Mouse (Mus musculus) megakaryocyte-erythroid progenitor cell, adult 5-6 weeks (primary cell): ENCODE results near the gene Slc7a15. TPM values are rescaled to one million over a fixed set of nuclear protein-coding genes. Genes with fewer than 3 reads are reported as not detected.
A peak's percentile ranks its signal among the peaks of the same experiment; 100 is the strongest.
"Not testable (repeated sequence)": the region's sequence is repeated elsewhere in the genome, so short reads cannot be mapped to it uniquely, and the experiment has no call there.

Experiments used
- ATAC-seq: replicated peaks from 2 replicates; pipeline ENCODE4 v1.8.0; 2016; ENCODE audit warnings: mild to moderate bottlenecking, inconsistent platforms; ENCODE audit not compliant: severe bottlenecking, poor library complexity, low FRiP score, low TSS enrichment
- total RNA-seq, 2 experiments: library from RNA; stranded (forward) in 1 of 2; stranded (reverse) in 1 of 2; fragments of 200-1000, 215-1000 nt in 1 of 2; fragments of >200 nt in 1 of 2; fragmentation: Nextera tagmentation in 1 of 2; gene quantifications; 2 replicates each; pipeline ENCODE4 v1.2.3; 2014 to 2017

Slc7a15 gene
- total RNA-seq (2014; fragmentation: Nextera tagmentation) (not detected in 2 replicates), total RNA-seq (2017) (not detected in 2 replicates)

DNA sequence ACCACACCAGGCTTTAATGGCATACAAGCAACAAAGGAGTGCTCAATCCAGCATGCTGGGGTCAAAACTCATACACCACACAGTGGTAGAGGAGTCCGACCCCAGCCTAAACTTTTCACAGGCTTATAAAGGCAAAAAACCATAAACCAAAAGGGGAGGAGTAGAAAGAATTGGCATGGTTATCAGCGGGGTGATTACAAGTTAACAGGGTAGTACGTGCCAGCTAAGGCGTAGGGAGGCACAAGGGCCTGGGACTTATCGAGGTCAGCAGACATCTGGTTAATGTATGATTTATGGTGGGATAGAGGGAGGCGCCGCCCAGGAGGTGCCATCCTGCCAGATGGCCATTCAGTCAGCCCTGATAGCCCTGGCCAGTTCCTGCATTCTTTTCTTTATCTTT lies at the start of gene Slc7a15:
Slc7a15 (minus strand) TSS at position 101 of the 400 bp plus-strand sequence.
- not testable (repeated sequence) for ATAC-seq

DNA sequence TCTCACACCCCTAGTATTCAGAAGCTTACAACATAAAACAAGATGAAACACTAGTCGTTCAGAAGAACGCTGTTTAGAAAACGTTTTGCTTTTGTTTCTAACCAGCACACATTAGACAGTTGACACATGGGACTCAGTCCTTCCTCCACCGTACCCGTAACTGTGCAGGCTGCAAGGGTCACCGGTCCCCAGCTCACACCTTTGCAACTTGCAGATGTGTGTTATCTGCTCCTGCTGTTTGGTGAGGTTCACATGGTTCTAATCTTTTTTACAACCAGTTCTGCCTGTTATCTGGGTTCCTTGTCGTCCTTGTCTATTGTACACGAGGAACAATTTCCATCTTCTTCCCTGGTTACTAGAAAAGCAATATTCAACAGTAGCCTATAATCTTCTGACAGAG lies 49.3 kb upstream of the Slc7a15 start:
- ATAC-seq = peak; percentile 76; the same call in 1 of the 2 replicates

DNA sequence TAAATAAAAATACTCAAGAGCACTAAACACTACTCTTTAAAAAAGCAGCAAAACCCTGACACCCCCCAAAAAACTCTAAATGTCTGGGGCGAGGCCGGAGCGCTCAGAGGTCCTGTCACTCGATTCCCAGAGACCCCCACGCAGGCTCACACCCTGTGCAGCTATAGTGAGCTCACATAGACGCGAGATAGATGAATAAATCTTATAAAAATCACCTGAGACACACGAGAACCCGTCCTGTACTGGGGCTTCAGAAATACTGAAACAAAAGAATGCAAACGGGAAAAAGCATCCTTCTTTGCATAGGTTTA lies 42.5 kb upstream of the Slc7a15 start:
- ATAC-seq = no peak

DNA sequence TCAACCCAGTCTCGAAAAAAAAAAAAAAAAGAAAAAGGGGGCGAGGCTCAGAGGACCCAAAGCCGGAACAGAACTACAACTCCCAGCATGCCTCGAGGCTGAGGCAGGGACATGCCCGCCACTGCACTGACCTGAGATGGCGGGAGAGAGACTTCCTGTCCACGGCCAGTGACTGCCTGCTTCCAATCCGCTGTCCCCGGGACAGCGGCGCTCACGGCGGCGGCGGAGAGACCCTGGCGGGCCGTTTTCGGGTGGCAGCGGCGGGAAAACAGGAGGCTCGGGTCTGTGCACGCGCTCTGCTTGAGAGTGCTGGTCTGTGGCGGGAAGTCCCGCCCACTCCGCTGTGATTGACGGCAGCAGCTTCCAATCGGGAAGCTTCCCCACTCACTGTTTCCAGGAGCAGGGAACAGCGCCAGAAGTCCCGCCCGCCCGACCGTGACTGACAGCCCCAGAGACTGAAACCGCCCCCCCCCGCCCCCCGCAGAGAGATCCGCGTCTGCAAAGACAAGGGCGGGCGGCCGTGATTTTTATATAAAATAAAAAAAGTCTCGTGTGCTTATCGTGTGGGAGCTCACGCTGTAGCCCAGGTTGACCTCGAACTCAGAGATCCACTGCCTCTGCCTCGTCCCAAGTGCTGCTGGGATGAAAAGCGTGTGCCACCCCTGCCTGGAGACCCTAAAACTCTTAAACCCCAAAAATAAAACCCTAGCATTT lies 42.0 kb upstream of the Slc7a15 start:
- ATAC-seq = peak; percentile 99

DNA sequence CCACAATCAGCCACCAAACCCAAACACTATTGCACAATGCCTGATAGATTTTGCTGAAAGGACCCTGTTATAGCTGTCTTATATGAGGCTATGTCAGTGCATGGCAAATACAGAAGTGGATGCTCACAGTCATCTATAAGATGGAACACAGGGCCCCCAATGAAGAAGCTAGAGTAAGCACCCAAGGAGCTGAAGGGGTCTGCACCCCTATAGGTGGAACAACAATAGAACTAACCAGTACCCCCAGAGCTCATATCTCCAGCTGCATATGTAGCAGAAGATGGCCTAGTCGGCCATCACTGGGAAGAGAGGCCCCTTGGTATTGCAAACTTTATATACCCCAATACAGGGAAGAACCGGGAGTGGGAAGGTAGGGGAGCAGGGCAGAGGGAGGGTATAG lies 41.3 kb upstream of the Slc7a15 start:
- not testable (repeated sequence) for ATAC-seq

DNA sequence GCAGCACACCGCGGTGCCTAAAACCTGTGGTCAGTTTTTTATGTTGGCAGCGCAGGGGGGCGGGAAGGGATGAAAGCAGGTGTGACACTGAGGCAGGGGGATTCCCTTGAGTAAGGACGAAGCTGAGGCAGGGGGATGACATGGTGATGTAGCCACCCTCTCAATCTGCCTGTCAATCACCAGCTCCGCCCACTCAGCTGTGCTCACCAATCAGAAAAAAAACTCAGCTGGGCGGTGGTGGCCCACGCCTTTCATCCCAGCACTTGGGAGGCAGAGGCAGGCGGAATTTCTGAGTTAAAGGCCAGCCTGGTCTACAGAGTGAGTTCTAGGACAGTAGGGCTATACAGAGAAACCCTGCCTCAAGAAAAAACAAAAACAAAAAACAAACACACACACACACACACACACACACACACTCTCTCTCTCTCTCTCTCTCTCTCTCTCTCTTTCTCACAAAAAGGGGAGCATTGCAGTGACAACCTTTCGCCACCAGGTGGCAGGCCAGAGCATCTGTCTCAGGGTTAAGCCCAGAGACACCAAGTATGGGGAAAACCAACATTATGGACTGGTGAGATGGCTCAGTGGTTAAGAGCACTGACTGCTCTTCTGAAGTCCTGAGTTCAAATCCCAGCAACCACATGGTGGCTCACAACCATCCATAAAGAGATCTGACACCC lies 39.7 kb upstream of the Slc7a15 start:
- peak; percentile 63 for ATAC-seq

DNA sequence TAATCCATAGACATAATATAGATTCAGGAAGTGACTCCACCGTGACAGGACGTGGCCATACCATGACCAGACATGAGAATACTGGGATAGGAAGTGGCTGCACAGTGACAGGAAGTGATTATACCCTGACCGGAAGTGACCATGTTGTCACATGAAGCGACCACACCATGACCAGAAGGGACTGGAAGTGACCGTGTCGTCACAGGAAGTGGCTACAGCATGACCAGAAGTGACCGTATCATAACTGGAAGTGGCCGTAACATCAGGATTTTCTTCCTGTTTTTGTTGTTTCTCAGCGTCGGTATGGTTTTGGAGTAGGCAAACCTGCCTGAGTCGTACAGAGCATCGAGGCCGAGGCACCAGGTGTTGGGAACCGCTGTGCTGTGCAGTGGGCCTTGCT lies 38.1 kb upstream of the Slc7a15 start:
- ATAC-seq = no peak

DNA sequence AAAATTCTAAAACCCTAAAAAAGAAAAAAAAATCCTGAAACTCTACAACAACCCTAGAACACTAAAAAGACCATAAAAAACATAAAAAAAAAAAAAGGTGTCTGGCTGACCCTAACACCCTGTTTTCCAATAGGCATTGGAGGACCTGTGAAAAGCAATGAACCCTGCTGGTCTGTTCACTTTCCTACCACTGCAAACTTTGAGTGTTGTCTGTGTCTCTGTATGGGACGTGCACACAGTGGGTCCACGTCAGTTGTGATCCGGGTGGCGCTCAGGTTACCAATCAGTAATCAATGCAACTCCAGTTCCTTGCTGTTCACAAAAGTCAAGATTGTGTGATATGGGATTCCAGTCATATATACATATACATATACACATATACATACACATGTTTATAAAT lies 36.7 kb upstream of the Slc7a15 start:
- no peak for ATAC-seq

DNA sequence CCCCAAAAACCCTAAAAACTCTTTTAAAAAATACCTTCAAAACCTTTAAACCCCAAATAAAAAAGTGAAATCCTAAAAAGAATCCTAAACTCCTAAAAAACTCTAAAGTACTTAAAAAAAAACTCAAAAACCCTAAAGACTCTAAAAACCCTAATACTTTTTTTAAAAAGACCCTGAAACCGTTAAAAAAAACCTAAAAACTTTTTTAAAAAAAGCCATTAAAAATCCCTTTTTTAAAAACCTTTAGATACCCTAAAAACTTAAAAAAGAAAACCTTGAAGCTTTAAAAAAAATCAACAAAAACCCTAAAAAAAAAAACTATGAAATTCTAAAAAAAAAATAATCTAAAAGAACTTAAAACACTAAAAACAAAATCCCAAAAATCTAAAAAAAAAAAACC lies 35.4 kb upstream of the Slc7a15 start:
- no peak for ATAC-seq

DNA sequence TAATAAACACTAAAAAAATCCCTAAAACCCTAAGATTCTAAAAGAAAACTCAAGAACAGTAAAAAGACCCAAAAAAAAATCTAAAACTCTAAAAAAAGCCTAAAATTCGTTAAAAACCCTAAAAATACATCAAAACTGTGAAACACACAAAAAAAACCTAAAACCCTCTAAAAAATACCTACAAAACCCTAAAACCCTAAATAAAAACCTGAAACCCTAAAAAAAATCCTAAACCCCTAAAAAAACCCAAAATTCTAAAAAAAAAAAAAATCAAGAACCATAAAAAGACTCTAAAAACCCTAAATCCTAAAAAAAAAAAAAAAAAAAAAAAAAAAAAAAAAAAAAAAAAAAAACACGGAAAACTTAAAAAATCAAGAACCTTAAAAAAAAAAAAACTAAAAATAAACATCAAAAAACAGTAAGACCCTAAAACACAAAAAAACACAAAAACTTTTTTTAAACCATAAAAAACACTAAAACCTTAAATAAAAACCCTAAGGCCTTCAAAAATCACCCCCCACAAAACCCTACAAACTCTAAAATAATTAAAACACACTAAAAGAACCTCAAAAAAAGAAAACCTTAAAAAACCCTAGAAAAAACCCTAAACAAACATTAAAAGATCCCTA lies 34.0 kb upstream of the Slc7a15 start:
- ATAC-seq = no peak

DNA sequence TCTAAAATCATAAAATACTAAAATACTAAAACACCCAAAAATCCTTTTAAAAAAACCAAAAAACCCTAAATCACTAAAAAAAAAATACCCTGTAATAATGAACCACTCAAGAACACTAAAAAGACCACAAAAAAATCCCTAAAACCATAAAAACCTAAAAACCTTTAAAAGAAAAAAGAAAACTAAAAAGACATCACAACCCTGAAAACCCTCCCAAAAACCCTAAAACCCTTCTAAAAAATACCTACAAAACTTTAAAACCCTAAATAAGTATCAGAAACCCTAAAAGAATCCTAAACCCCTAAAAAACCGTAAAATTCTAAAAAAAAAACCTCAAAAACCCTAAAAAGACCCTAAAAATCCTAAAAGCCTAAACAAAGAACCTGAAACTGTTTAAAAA lies 32.8 kb upstream of the Slc7a15 start:
- no peak for ATAC-seq

DNA sequence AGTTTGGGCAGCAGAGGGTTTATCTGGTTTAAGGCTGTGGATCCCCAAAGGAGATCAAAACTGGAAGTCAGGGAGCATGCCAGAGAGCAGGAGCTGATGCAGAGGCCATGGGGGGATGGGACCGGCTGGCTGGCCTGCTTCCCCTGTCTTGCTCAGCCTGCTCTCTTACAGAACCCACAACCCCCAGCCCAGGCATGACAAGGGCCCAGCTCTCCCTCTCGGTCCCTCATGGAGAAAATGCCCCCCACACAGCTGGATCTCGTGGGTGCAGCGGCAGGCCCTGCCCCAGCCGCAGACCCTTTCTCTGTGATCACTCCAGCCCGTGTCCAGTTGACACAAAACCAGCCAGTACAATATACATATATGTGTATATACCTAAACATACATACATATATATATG lies 30.7 kb upstream of the Slc7a15 start:
- no peak for ATAC-seq

DNA sequence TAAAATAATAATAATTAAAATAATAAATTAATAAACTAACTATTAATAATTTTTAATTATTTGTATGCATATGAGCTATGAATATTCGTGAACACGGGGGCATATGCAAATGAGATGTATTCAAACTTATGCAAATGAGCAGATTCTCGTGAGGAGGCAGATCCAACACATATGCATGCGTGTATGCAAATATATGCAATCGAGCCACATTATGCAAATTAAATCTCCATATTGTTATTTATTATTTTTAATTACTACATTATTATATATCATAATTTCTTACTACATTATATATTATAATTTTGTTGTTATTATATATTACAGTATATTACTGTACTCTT lies 21.8 kb upstream of the Slc7a15 start:
- no peak for ATAC-seq

DNA sequence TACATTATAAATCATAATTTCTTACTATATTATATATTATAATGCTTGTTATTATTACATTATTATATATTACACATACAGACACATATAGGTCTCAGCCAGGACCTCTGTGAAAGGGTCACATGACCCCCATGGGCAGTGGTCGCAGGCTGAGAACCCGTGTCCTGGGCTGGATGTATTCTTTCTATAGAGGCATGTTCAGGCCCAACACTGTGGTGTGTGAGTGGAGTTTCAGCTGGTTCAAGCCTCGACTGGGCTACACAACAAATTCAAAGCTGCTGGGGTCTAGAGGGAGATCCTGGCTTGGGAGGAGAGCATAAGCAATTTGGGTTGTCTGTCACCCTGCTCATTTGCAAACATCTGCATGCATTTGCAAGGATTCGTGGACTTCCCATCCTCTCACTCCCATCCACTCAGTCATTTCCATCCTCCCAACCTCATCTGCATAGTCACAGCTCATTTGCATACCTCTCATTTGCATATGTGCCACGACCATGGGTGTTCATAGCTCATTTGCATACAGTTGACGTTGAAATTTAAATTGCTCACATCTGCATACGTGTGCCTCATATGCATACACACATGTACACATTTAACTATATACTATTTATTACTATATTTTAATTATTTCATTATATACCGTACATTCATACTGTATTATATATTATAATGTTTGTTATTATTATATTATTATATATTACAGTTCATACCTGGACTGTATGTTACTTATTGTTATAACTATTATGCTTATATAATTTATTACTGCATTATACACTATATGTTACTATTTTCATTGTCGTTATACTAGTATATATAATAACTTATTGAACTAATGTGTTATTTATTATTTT lies 21.2 kb upstream of the Slc7a15 start:
- ATAC-seq = peak; percentile 57; the same call in 1 of the 2 replicates

DNA sequence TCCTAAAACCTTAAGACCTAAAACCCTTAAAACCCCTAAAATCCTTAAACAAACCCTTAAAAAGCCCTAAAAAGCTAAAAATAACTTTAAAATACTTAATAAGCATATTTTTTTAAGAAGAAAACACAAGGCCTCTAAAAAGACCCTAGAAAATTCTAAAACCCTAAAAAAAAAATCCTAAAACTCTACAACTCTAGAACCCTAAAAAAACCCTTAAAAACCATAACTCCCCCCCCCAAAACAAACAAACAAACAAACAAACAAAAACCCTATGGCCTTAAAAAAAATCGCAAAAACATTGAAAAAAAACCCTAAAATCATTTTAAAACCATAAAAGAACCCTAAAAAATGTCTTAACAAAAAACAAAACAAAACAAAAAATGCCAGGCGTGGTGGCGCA lies 19.4 kb upstream of the Slc7a15 start:
- no peak for ATAC-seq

DNA sequence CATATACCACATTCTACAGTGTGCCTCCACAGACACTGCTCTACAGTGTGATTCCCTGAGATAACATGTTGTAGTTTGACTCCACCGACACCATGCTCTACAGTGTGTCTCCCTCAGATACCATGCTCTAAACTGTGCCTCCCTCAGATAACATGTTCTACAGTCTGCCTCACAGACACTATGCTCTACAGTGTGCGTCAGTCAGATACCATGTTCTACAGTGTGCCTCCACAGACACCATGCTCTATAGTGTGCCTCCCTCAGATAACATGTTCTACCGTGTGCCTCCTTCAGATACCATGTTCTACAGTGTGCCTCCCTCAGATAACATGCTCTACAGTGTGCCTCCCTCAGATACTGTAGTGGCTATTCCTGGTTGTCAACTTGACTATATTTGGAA lies 10.2 kb upstream of the Slc7a15 start:
- peak; percentile 67 for ATAC-seq

DNA sequence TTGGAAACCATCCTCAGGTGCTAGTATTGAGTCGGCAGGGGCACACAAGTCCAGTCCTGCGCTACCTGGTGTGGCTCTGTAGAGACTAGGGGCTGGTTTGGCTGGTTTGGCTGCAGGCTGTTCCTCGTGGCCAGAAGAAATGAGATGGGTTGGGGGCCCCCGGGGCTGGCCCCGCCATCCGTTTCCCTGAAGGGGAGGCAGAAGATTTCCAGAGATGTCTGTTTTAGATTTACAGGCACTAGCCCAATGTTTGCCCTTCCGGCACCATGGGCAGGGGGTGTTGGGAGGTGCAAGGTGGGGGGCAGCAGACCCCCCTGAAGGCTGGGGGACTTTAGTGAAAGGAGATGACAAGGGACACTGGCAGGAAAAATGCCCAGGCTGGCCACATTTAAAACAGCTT lies 3.3 kb downstream of the Slc7a15 start:
- ATAC-seq = no peak

DNA sequence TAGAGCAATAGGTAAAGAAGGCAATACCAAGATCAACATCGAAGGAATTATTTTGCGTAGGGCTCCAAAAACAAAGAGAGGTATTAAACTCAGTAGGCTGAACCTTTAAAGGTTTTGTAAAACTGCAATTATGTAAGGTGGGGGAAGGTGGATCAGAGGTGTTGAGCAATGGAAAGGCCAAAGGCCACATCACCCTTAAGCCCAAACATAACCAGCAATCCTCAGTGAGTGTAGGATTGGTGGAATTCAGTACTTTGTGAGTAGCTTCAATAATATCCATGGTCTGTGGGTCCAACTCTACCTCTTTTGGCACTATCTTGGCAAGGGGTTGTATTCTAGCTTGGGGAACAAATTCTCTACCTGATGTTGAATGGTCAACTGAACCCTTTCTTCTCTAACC lies 7.5 kb downstream of the Slc7a15 start:
- not testable (repeated sequence) for ATAC-seq

DNA sequence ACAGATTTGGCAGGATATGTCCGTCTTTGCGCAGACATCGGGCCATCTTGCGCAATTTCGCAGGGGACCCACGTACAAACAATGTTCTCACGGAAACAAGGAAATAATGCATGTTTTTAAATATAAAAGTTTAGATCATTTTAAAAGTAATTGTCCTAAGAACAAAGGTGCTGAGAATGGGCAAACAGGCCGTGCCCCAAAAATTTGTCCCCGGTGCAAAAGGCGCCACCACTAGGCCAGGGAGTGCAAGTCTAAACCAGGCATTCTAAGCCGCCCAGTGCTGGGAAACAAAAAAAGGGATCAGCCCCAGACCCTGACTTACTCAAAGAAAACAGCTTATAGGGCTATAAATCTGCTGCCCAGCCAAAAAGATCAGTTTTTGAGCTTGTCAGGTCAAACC lies 25.5 kb downstream of the Slc7a15 start:
- no peak for ATAC-seq

DNA sequence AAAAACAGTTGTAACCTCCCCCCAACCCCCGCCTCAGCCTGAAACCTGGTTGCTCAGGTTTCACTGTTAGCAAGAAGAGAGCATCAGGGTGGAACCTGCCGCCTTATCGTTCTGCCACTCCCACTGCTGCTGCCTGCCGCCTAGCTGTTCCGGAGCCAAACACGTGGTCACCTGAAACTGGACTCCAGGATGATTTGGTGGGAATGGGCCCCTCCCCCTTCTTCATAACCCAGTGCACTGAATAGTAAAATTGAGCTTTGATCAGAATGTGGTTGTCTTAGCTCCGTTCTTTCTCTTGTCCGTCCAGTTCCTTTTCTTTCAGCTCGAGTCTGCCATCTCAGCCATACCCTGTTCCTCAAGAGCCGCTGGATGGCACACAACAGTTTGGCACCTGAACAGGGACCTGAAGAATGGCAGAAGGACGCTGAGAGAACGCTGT lies 26.9 kb downstream of the Slc7a15 start:
- not testable (repeated sequence) for ATAC-seq
